Mouse (Mus musculus): Measurements from ENCODE around the gene Tmem8b.

- TF ChIP-seq CTCF (IDR thresholded peaks at IDR 0.05; ENCODE audit: low read depth): no peak
- no peak for TF ChIP-seq EP300 (IDR thresholded peaks at IDR 0.05; ENCODE audit: low read depth)
These were observed 61.2 kb downstream of the Tmem8b start, which contains the start of gene Spaar for GRCm38 (mm10) chr4:43729794-43730550.

Data from liver, embryonic 14.5 days (tissue).